Mouse (Mus musculus) forebrain, embryonic 16.5 days (tissue): ENCODE measurements around the gene Zfp637. TPM values are rescaled to one million over a fixed set of nuclear protein-coding genes. Genes with fewer than 3 reads are reported as not detected.

Source experiments
- ATAC-seq: fragments of 200-750 bp; cut with Nextera tagmentation; 2 replicates; pipeline ENCODE4 v1.8.0; 2017; ENCODE audit warnings: mild to moderate bottlenecking, moderate library complexity
- H3K27ac ChIP-seq: fragments of 300-500 bp; sonication (generic); 2 replicates; pipeline ENCODE4 v1.5.1; 2014; ENCODE audit warnings: low read length, control low read depth
- H3K27me3 ChIP-seq: fragments of 300-500 bp; sonication (generic); replicated peaks from 2 replicates; pipeline ENCODE4 v1.6.1; 2014; ENCODE audit warnings: low read length; ENCODE audit not compliant: control insufficient read depth, insufficient read depth
- H3K36me3 ChIP-seq: fragments of 300-500 bp; sonication (generic); 2 replicates; pipeline ENCODE4 v1.6.1; 2014; ENCODE audit not compliant: control insufficient read depth, insufficient read depth
- H3K4me1 ChIP-seq: fragments of 300-500 bp; sonication (generic); replicated peaks from 2 replicates; pipeline ENCODE4 v1.6.1; 2014; ENCODE audit warnings: low read length; ENCODE audit not compliant: control insufficient read depth, insufficient read depth
- H3K4me2 ChIP-seq: fragments of 300-500 bp; sonication (generic); 2 replicates; pipeline ENCODE4 v1.6.1; 2014; ENCODE audit warnings: mild to moderate bottlenecking, low read length, control low read depth
- H3K4me3 ChIP-seq: fragments of 300-500 bp; sonication (generic); replicated peaks from 2 replicates; pipeline ENCODE4 v1.5.1; 2014; ENCODE audit warnings: mild to moderate bottlenecking, low read length, control low read depth
- H3K9ac ChIP-seq: fragments of 300-500 bp; sonication (generic); replicated peaks from 2 replicates; pipeline ENCODE4 v1.6.1; 2014; ENCODE audit warnings: low read depth, low read length, control low read depth
- H3K9me3 ChIP-seq: fragments of 300-500 bp; sonication (generic); 2 replicates; pipeline ENCODE4 v1.6.1; 2016; ENCODE audit warnings: low read length; ENCODE audit not compliant: control insufficient read depth
- WGBS: fragments of 180-500 bp; shearing (Covaris S2); extraction: QIAGEN DNeasy Blood & Tissue Kit; methylation state at CpG from one replicate; pipeline ENCODE4 v1.1.7; 2014; 5-methylcytosine and 5-hydroxymethylcytosine counted together
- polyA plus RNA-seq: library from polyadenylated mRNA; unstranded; fragments of >200 nt; fragmentation: Nextera tagmentation; extraction: Ambion mirVana; gene quantifications from 2 replicates; pipeline ENCODE4 v1.2.1, GENCODE M21; 2015

Zfp637 gene
- 208 and 225 TPM in 2 replicates for polyA plus RNA-seq

DNA sequence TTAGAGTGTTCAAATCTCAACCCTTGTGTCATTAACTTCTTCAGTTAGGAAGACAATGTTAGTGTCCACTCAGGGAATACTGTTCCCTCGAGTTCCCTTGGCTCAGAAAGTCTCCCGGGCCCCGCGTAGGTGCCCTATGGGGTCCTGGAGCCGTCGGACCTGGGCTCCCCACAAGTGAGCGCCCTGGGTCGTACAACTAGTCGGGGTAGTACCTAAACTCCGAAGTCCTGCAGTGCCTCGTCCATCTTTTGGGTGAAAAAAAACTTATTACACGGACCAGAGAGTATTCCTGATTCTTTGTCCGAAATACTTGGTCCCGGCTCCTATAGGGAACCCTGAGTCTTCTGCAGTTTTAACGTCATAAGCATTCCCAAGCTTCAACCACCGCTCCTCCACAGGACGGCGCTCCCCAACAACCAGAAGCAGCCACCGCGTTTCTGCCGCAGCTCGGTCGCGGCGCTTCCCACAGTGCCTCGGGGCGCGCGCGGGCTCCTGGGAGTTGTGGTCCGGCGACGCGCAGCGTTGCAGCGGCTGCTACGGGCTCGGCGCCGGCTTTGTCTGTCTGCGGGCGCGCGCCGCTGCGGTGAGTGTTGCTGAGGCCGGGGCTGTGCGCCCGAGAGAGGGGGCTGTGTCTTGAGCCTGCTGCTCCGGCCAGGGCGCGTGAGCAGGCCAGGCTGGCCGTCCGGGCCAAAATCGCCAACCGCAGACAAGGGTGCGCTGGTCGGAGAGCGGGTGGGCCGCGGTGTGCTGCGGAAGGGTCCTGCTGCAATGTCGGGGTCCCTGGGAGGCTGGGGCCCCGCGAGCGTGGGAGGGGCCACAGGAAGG lies at the start of gene Zfp637:
Gene Zfp637 (plus strand): TSS at position 495 of the 825 bp plus-strand sequence.
- ATAC-seq = peak; percentile 99
- WGBS = under 1% methylated on average over 66 of the region's 66 CpGs
- Histone ChIP-seq H3K4me1 (peaks cover 16% of the 10 kb centered on the region), H3K9ac (peak within 1 kb of the TSS; percentile 100), H3K4me3 (peak within 1 kb of the TSS; percentile 95), H3K9me3 (no peaks in the 10 kb centered on the region), H3K4me2 (peak within 1 kb of the TSS; percentile 71), H3K36me3 (peaks cover 30% of the 10 kb centered on the region), H3K27ac (peak within 1 kb of the TSS; percentile 96), H3K27me3 (no peaks in the 10 kb centered on the region)

DNA sequence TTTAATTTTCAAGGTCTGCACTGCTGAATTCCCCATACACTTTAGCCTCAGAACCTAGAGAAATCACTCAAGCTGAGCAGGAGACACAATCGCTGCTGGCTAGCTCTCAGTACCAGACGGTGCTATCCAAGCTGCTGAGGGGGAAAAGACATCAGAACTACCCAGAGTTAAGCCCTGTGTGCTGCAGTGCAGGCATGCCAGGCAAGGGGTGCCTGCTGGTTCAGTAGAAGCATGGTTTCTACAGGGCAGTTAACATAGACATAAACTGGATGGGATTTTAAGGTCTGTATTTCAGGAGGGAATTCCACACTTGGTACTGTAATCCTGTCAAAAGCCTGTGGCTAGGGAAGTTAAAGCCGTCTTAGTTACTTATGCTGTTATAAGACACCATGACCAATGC lies 45.7 kb upstream of the Zfp637 start:
- no peaks in the 10 kb centered on the region for H3K27me3 ChIP-seq
- H3K9ac ChIP-seq = no peak overlapping the region
- no peak overlapping the region for H3K4me3 ChIP-seq
- H3K27ac ChIP-seq = no peak overlapping the region
- no peaks in the 10 kb centered on the region for H3K36me3 ChIP-seq
- WGBS = 94% methylated on average over 3 of the region's 3 CpGs
- no peaks in the 10 kb centered on the region for H3K4me1 ChIP-seq
- no peaks in the 10 kb centered on the region for H3K9me3 ChIP-seq
- ATAC-seq = no peak
- H3K4me2 ChIP-seq = no peak overlapping the region

DNA sequence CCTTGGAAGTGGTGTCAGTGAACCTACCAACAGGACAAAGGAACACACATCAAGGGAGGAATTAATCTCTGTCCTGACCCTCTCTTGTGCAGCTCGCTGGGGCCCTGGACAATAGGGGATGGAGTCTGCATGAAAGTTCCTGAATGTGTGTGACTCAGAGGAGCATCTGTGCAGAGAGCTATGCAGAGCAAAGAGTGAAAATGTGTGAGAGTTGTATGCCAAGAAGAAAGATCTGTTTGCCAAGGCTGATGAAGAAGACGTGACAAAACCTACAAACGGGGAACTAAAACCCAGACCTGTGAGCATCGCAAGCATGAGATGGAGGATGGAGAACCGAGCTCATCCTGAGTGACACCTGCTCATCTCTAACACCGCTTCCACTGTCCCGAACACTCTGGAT lies 40.2 kb upstream of the Zfp637 start:
- no peak for ATAC-seq
- Histone ChIP-seq H3K27me3 (no peaks in the 10 kb centered on the region), H3K4me2 (no peak overlapping the region), H3K4me1 (no peaks in the 10 kb centered on the region), H3K9ac (no peak overlapping the region), H3K9me3 (no peaks in the 10 kb centered on the region), H3K27ac (no peak overlapping the region), H3K36me3 (no peaks in the 10 kb centered on the region), H3K4me3 (no peak overlapping the region)
- WGBS = 81% methylated on average over 7 of the region's 7 CpGs

DNA sequence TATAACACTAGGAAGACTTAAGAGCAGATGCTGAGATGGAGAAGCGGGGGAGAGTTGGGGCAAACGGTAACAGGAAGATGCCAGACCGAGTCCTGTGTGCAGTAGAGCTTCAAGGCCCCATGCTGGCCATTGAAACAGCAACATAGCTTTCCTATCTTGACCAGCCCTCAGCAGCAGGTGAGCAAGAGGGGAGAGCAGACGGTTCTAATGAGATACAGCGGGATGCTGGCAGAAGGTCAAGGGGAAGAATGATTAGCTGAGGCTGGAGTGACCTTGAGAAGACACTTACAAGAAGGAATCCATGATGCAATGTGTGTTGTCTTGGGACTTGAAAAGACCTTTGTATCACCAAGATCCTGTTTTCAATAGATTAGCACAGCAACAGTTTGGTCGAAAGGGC lies 39.2 kb upstream of the Zfp637 start:
- ATAC-seq = no peak
- no peak overlapping the region for H3K27ac ChIP-seq
- H3K27me3 ChIP-seq = no peaks in the 10 kb centered on the region
- 86% methylated on average over 6 of the region's 6 CpGs for WGBS
- H3K9me3 ChIP-seq = no peaks in the 10 kb centered on the region
- no peak overlapping the region for H3K4me3 ChIP-seq
- H3K36me3 ChIP-seq = no peaks in the 10 kb centered on the region
- H3K4me1 ChIP-seq = no peaks in the 10 kb centered on the region
- H3K4me2 ChIP-seq = no peak overlapping the region
- no peak overlapping the region for H3K9ac ChIP-seq

DNA sequence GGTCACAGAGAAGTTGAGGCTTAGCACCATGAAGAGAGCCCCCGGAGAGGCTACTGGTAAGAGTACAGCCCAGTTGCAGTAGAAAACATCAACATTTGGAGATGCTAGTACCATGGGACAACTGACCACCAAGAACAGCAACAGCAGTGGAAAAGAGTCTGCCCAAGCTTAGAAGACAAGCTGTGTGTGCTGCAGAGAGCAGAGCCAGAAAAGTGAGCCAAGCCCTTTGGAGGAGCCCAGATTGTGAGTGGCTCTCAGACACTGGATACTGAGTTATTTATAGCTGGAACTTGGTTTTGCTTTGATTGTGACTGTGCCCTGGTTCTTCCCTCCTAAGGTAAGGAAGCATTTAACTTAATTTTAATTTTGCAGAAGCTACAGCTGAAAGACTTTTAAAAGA lies 33.2 kb upstream of the Zfp637 start:
- Histone ChIP-seq H3K9me3 (no peaks in the 10 kb centered on the region), H3K4me2 (no peak overlapping the region), H3K9ac (no peak overlapping the region), H3K36me3 (no peaks in the 10 kb centered on the region), H3K4me1 (no peaks in the 10 kb centered on the region), H3K27me3 (no peaks in the 10 kb centered on the region), H3K27ac (no peak overlapping the region), H3K4me3 (no peak overlapping the region)
- WGBS = 100% methylated on average over 1 of the region's 1 CpGs
- ATAC-seq = no peak

DNA sequence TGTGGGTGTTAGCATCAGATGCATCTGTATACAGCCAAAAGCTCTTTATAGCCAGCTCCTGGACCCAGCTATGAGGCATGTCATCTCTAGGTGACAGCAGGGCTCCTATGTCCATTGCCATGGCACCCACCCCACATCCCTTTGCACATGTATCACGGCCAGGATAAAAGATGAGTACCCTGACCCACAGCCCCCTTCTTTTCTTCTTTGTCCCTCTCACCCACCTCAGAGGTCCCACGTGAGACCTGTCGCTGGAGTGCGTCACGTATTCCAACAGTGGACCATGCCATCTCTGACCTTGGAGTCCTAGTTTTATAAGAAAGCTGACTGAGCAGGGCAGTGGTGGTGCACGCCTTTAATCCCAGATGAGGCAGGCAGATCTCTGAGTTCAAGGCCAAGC lies 31.2 kb upstream of the Zfp637 start:
- Histone ChIP-seq H3K4me2 (no peak overlapping the region), H3K27ac (no peak overlapping the region), H3K4me3 (no peak overlapping the region), H3K27me3 (no peaks in the 10 kb centered on the region), H3K4me1 (no peaks in the 10 kb centered on the region), H3K9me3 (no peaks in the 10 kb centered on the region), H3K9ac (no peak overlapping the region), H3K36me3 (no peaks in the 10 kb centered on the region)
- no peak for ATAC-seq
- whole genome bisulfite sequencing = 90% methylated on average over 6 of the region's 6 CpGs

DNA sequence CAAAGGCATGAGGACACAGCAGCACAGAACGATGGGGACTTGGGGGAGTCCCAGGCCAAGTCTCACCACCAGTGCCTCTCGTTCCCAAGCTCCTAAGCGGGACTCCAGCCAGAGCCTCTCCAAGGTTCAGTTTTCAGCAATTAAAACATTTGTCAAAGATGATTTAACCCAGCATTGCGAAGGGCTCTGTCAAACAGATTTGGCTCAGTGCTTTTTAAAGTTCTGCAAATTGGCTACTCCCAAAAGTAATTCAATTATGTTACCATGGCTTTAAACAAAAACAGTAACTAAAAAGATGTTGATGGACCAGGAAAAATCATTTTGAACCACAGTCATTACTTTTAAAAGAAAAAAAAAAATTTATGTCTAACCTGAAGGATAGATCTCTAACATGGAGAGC lies 30.3 kb upstream of the Zfp637 start:
- H3K27me3 ChIP-seq = no peaks in the 10 kb centered on the region
- no peak for ATAC-seq
- no peaks in the 10 kb centered on the region for H3K4me1 ChIP-seq
- H3K27ac ChIP-seq = no peak overlapping the region
- no peaks in the 10 kb centered on the region for H3K36me3 ChIP-seq
- no peak overlapping the region for H3K4me2 ChIP-seq
- 58% methylated on average over 4 of the region's 4 CpGs for WGBS
- H3K9ac ChIP-seq = no peak overlapping the region
- no peak overlapping the region for H3K4me3 ChIP-seq
- no peaks in the 10 kb centered on the region for H3K9me3 ChIP-seq

DNA sequence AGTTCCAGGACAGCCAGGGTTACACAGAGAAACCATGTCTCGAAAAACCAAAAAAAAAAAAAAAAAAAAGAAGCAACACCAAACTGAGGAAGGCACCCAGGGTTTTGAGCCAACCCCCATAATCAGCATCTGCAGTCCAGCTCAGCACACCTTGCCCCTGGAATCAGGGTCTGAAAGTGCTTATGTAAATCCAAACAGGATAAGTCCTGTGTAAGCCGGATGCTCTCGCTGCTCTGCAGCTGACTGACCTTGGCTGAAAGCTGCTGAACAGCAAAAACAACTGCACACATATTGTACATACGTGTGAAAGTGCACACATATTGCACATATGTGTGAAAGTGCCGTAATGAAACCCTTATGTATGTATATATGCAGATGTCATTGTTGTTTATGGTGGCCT lies 29.7 kb upstream of the Zfp637 start:
- Histone ChIP-seq H3K4me3 (no peak overlapping the region), H3K9me3 (no peaks in the 10 kb centered on the region), H3K4me2 (no peak overlapping the region), H3K27me3 (no peaks in the 10 kb centered on the region), H3K4me1 (no peaks in the 10 kb centered on the region), H3K36me3 (no peaks in the 10 kb centered on the region), H3K9ac (no peak overlapping the region), H3K27ac (no peak overlapping the region)
- no peak for ATAC-seq
- 87% methylated on average over 5 of the region's 5 CpGs for WGBS

DNA sequence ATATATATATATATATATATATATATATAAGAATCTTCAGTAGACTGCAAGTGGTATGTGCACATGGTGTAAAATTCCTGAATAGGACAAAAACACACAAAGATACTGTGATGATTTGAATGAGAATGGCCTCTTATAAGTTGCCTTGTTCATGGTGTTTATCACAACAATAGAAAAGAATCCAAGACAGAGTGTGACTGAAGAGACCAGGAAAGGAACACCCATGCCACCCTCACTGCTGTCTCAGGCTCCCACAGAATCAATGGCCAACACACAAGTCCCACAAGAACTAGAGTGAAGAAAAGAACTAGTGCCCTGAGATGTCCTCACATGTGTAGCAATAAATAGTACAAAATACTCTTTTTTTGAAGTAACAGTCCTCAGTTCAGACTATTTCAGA lies 26.3 kb upstream of the Zfp637 start:
- H3K4me2 ChIP-seq = no peak overlapping the region
- H3K9me3 ChIP-seq = no peaks in the 10 kb centered on the region
- no peaks in the 10 kb centered on the region for H3K36me3 ChIP-seq
- no peaks in the 10 kb centered on the region for H3K27me3 ChIP-seq
- no peak overlapping the region for H3K4me3 ChIP-seq
- H3K4me1 ChIP-seq = no peaks in the 10 kb centered on the region
- no peak overlapping the region for H3K9ac ChIP-seq
- no peak overlapping the region for H3K27ac ChIP-seq
- no peak for ATAC-seq

DNA sequence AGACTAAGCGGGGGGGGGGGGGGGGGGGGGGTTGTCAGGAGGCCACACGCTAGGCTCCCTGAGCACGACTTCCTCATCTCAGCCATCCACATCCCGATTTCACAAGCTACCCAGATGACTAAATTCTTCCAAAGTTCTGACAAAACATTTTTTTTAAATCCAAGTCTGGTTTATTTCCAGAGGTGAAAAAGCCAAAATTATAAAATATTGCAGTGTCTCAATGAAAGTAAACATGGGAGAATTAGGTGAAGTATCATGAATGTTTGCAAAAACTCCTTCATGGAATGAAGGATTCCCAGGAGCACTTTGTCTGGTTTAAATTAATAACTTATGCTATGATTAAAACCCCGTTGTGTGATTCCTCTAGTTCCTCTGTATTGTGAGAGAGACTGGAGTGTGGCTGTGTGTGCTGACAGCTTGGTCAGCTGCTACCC lies 23.9 kb upstream of the Zfp637 start:
- no peak overlapping the region for H3K4me2 ChIP-seq
- no peak for ATAC-seq
- H3K4me1 ChIP-seq = no peaks in the 10 kb centered on the region
- H3K36me3 ChIP-seq = no peaks in the 10 kb centered on the region
- no peak overlapping the region for H3K27ac ChIP-seq
- no peaks in the 10 kb centered on the region for H3K27me3 ChIP-seq
- 90% methylated on average over 4 of the region's 5 CpGs for WGBS
- no peak overlapping the region for H3K9ac ChIP-seq
- H3K4me3 ChIP-seq = no peak overlapping the region
- H3K9me3 ChIP-seq = no peaks in the 10 kb centered on the region
